Mouse (Mus musculus) kidney, embryonic 16.5 days (tissue): Measurements from ENCODE around the gene Ccdc18. TPM values are rescaled to one million over a fixed set of nuclear protein-coding genes. Genes with fewer than 3 reads are reported as not detected.
A peak's percentile ranks its signal among the peaks of the same experiment; 100 is the strongest.
"Not testable (repeated sequence)": the region's sequence is repeated elsewhere in the genome, so short reads cannot be mapped to it uniquely, and the experiment has no call there.

ENCODE experiments used
- ATAC-seq: fragments of 200-750 bp; cut with Nextera tagmentation; 2 replicates; pipeline ENCODE4 v1.8.0; 2017; ENCODE audit warnings: moderate TSS enrichment; ENCODE audit not compliant: low FRiP score, low TSS enrichment
- H3K27ac ChIP-seq: fragments of 300-500 bp; sonication (generic); 2 replicates; pipeline ENCODE4 v1.5.1; 2014; ENCODE audit warnings: low read length
- H3K27me3 ChIP-seq: fragments of 300-500 bp; sonication (generic); 2 replicates; pipeline ENCODE4 v1.6.1; 2014; ENCODE audit warnings: low read length, control low read depth, mixed read lengths; ENCODE audit not compliant: insufficient read depth
- H3K36me3 ChIP-seq: fragments of 300-500 bp; sonication (generic); 2 replicates; pipeline ENCODE4 v1.6.1; 2014; ENCODE audit warnings: low read length, control low read depth, mixed read lengths; ENCODE audit not compliant: insufficient read depth
- H3K4me1 ChIP-seq: fragments of 300-500 bp; sonication (generic); 2 replicates; pipeline ENCODE4 v1.6.1; 2014; ENCODE audit warnings: low read length, control low read depth, mixed read lengths; ENCODE audit not compliant: insufficient read depth
- H3K4me2 ChIP-seq: fragments of 300-500 bp; sonication (generic); replicated peaks from 2 replicates; pipeline ENCODE4 v1.6.1; 2014; ENCODE audit warnings: low read depth, low read length
- H3K4me3 ChIP-seq: fragments of 300-500 bp; sonication (generic); 2 replicates; pipeline ENCODE4 v1.5.1; 2014; ENCODE audit warnings: mild to moderate bottlenecking, low read length
- H3K9ac ChIP-seq: fragments of 300-500 bp; sonication (generic); replicated peaks from 2 replicates; pipeline ENCODE4 v1.6.1; 2014; ENCODE audit warnings: low read length
- H3K9me3 ChIP-seq: fragments of 300-500 bp; sonication (generic); 2 replicates; pipeline ENCODE4 v1.6.1; 2016; ENCODE audit warnings: low read length, control low read depth
- WGBS: fragments of 180-500 bp; shearing (Covaris S2); extraction: QIAGEN DNeasy Blood & Tissue Kit; methylation state at CpG from one replicate; pipeline ENCODE4 v1.1.7; 2014; 5-methylcytosine and 5-hydroxymethylcytosine counted together
- polyA plus RNA-seq: library from polyadenylated mRNA; unstranded; fragments of >200 nt; fragmentation: Nextera tagmentation; extraction: Ambion mirVana; gene quantifications from 2 replicates; pipeline ENCODE4 v1.2.1, GENCODE M21; 2015

The Ccdc18 gene
- polyA plus RNA-seq, 1 experiment from 2014 or later, result 7.2 TPM

GRCm38 (mm10) chr5:108271345-108271744 is 138.7 kb downstream of the Ccdc18 start:
- not testable (repeated sequence) for H3K9me3 ChIP-seq, H3K4me3 ChIP-seq, H3K27me3 ChIP-seq, H3K9ac ChIP-seq, ATAC-seq, H3K36me3 ChIP-seq, H3K27ac ChIP-seq
- Histone ChIP-seq H3K4me1 (peaks cover 20% of the 10 kb centered on the region), H3K4me2 (peak overlapping the region; percentile 37; the same call in 1 of the 2 replicates)
- WGBS, result 91% methylated on average over 6 of the region's 6 CpGs

Other genes starting within 250 kb of the Ccdc18 start
- gene Rpl5, start 232.4 kb upstream of the Ccdc18 start, polyA plus RNA-seq, result 81.1 and 82.6 TPM in 2 replicates
- 19.6 and 20.8 TPM in 2 replicates for gene Fam69a, start 145.8 kb upstream of the Ccdc18 start, polyA plus RNA-seq
- 91.5 and 97.4 TPM in 2 replicates for gene Mtf2, start 67.2 kb upstream of the Ccdc18 start, polyA plus RNA-seq
- 40.3 and 42.0 TPM in 2 replicates for gene Tmed5, start 255 bp upstream of the Ccdc18 start, polyA plus RNA-seq
- gene Dr1, start 136.0 kb downstream of the Ccdc18 start, polyA plus RNA-seq, result 43.9 and 46.5 TPM in 2 replicates
- 7.3 and 7.5 TPM in 2 replicates for gene Pigg, start 179.7 kb downstream of the Ccdc18 start, polyA plus RNA-seq
- 0.21 TPM in 1 of 2 replicates, not detected in the other for gene Gm42517, start 235.0 kb downstream of the Ccdc18 start, polyA plus RNA-seq